Mouse (Mus musculus) left cerebral cortex, adult 9 months (tissue): ENCODE data around the gene Dab2.

Source experiments
- DNase-seq, 2 experiments: peaks; one replicate each; pipeline ENCODE4 v3.0.0; 2022; ENCODE audit warnings: low spot score in 2 of 2

Dab2 gene

DNA sequence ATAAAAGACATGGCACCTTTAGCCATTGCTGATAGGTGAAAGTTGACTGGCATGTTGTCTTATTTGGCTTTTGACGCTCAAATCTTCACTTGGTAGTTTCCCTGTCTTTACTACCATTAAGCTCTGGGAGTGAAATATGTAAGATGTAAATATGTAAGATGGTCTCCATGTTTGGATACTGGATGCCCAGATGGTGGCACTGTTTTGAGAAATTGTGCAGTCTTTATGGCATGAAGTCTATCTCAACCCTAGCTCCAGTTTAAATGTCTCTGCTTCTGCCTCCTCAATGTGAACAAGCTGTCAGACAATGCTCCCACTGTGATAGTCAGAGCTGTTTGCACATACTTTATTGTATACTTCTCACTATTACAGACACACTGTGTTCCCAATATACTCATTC lies 169.3 kb downstream of the Dab2 start:
- no peak for DNase-seq

DNA sequence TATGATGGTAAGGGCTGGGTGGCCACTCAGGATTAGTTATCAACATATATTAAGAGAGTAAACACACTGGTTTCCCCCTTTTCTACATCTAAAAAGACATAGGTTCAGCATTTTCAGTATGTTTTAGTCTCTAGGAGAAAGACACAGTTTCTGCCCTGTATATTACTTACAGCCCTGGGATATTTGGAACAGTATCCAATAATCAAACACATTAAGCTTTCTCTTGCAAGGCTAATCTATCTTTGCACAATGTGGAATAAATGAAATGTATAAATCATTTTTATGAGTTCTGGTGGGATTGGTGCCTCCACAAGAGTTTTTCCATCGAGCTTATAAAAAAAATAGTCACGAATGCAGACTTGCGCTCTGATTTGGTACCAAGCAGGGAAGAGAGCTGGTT lies 169.8 kb downstream of the Dab2 start:
- DNase-seq: no peak

DNA sequence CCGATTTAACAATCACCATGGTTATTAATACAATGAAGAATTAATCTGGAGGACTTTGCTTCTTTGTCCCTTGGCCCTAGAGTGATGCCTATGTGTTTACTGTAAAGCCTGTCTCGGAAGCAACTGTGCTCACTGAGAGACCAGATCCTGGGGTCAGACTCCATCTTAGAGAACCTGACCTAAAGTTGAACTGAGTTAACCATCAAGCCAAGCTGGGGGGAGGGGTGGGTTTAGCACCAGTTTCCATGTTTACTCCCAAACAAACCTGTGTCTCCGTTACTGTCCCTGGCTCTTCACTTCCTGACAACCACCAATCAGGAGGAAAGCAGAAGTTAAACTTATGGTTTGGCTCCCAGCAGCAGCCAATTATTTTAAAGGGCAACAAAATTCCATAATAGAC lies 184.0 kb downstream of the Dab2 start:
- DNase-seq: no peak
